Mouse (Mus musculus) myocyte (in vitro differentiated cells): ENCODE measurements around the gene Zdhhc19. TPM values are rescaled to one million over a fixed set of nuclear protein-coding genes. Genes with fewer than 3 reads are reported as not detected.

Source experiments
- H3K27me3 ChIP-seq: one replicate; pipeline ENCODE4 v1.6.1; 2011; ENCODE audit not compliant: control insufficient read depth, insufficient read depth, insufficient read length
- H3K36me3 ChIP-seq: one replicate; pipeline ENCODE4 v1.6.1; 2011; ENCODE audit not compliant: control insufficient read depth, insufficient read depth
- H3K4me2 ChIP-seq: one replicate; pipeline ENCODE4 v1.6.1; 2011; ENCODE audit warnings: low read depth, control low read depth
- H3K4me3 ChIP-seq: one replicate; pipeline ENCODE4 v1.5.1; 2011; ENCODE audit warnings: mild to moderate bottlenecking, control low read depth, moderate library complexity
- H3K79me2 ChIP-seq: one replicate; pipeline ENCODE4 v1.6.1; 2011; ENCODE audit not compliant: control insufficient read depth, insufficient read depth
- H3ac ChIP-seq: one replicate; pipeline ENCODE4 v1.6.1; 2011; ENCODE audit not compliant: control insufficient read depth, insufficient read length
- CEBPB ChIP-seq: IDR thresholded peaks from 2 replicates; pipeline ENCODE4 v1.6.1; 2011; ENCODE audit warnings: mild to moderate bottlenecking, moderate library complexity; ENCODE audit not compliant: poor library complexity, insufficient read depth, severe bottlenecking
- E2F4 ChIP-seq: IDR thresholded peaks from one replicate; pipeline ENCODE4 v1.6.1; 2011; ENCODE audit warnings: mild to moderate bottlenecking, control low read depth, moderate library complexity; ENCODE audit not compliant: insufficient read depth
- MAX ChIP-seq: IDR thresholded peaks from one replicate; pipeline ENCODE4 v1.6.1; 2011; ENCODE audit warnings: low read depth, mild to moderate bottlenecking, control low read depth
- MYOD1 ChIP-seq, 3 experiments: IDR thresholded peaks; one replicate each; pipeline ENCODE4 v1.6.1; 2011; ENCODE audit warnings: control low read depth in 2 of 3, low read depth in 2 of 3, mild to moderate bottlenecking in 2 of 3, moderate library complexity in 1 of 3; ENCODE audit not compliant: insufficient read length in 2 of 3, control insufficient read depth in 1 of 3
- MYOG ChIP-seq, 3 experiments: IDR thresholded peaks; one replicate each; pipeline ENCODE4 v1.6.1; 2011; ENCODE audit warnings: control low read depth in 2 of 3, low read depth in 2 of 3, mild to moderate bottlenecking in 2 of 3; ENCODE audit not compliant: insufficient read length in 2 of 3, control insufficient read depth in 1 of 3, insufficient read depth in 1 of 3
- POLR2A ChIP-seq: IDR thresholded peaks from one replicate; pipeline ENCODE4 v1.6.1; 2011; ENCODE audit warnings: low read depth, mild to moderate bottlenecking, control low read depth, moderate library complexity; ENCODE audit not compliant: insufficient read length
- POLR2AphosphoS2 ChIP-seq: IDR thresholded peaks from one replicate; pipeline ENCODE4 v1.6.1; 2011; ENCODE audit warnings: low read depth, control low read depth; ENCODE audit not compliant: insufficient read length
- REST ChIP-seq: IDR thresholded peaks from one replicate; pipeline ENCODE4 v1.6.1; 2011; ENCODE audit warnings: mild to moderate bottlenecking, control low read depth, moderate library complexity; ENCODE audit not compliant: insufficient read depth, insufficient read length
- SRF ChIP-seq: IDR thresholded peaks from one replicate; pipeline ENCODE4 v1.6.1; 2011; ENCODE audit warnings: low read depth; ENCODE audit not compliant: control insufficient read depth, insufficient read length
- TCF12 ChIP-seq: IDR thresholded peaks from one replicate; pipeline ENCODE4 v1.6.1; 2011; ENCODE audit warnings: mild to moderate bottlenecking, control low read depth; ENCODE audit not compliant: poor library complexity, insufficient read depth, severe bottlenecking
- TCF3 ChIP-seq: IDR thresholded peaks from one replicate; pipeline ENCODE4 v1.6.1; 2011; ENCODE audit warnings: low read depth, control low read depth; ENCODE audit not compliant: insufficient read length
- USF1 ChIP-seq: IDR thresholded peaks from one replicate; pipeline ENCODE4 v1.6.1; 2011; ENCODE audit warnings: low read depth, mild to moderate bottlenecking, control low read depth, moderate library complexity
- polyA plus RNA-seq: library from polyadenylated mRNA; unstranded; fragments of >200 nt; fragmentation: generic; extraction: Trizol; gene quantifications from one replicate; pipeline ENCODE4 v1.2.1, GENCODE M21; 2012; ENCODE audit warnings: missing spikeins

Gene Zdhhc19
- polyA plus RNA-seq, 1 experiment, result not detected

DNA sequence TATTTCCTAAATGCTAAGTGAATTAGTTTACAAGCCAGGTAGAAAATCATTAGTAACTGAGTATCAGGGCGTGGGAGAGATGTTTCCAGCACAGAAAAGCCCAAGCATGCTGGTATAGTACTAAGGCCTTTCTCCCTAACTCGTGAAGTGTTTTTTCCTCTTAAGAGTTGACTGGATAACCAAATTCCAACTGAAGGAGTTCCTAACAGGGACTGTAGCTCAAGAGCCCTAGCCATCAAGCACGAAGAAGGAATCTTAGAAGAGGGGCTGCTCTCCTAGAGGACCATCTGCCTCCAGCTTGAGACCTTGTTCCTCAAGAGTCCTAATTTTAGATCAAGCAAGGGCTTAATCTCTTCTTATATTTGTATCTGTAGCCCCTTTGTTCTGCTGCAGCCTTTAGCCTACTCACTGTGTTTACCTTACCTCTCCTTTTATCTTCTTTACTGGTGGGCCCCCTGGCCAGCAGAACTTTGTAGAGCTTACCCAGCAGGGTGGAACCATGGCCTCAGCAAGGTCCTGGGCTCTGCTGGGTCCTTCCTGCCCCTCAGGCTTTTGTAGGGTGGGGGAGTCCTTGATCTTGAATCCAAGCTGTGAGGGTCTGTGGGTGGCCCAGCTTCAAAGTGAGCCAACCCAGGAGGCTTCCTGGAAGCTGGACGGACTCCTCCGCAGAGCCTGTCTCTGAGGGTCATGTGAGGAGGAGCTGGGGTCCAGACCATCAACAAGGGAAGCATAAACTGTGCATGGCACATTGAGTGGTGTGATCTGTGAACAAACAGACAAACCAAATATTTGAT lies 42.0 kb downstream of the Zdhhc19 start:
- H3K4me2 ChIP-seq, result no peak overlapping the region
- no peak overlapping the region for H3ac ChIP-seq
- H3K36me3 ChIP-seq, result no peaks in the 10 kb centered on the region
- no peaks in the 10 kb centered on the region for H3K79me2 ChIP-seq
- H3K27me3 ChIP-seq, result peaks cover 8% of the 10 kb centered on the region
- H3K4me3 ChIP-seq, result no peak overlapping the region
- no peak for TF ChIP-seq MYOD1 (IDR thresholded peaks at IDR 0.05; ENCODE audit: control insufficient read depth in 1 of 3, insufficient read length in 2 of 3, low read depth in 2 of 3)
- TF ChIP-seq USF1, result no peak
- TF ChIP-seq POLR2AphosphoS2, result no peak
- no peak for TF ChIP-seq MYOG (IDR thresholded peaks at IDR 0.05; ENCODE audit: control insufficient read depth in 1 of 3, insufficient read depth in 1 of 3, insufficient read length in 2 of 3, low read depth in 2 of 3)
- TF ChIP-seq CEBPB, result no peak
- no peak for TF ChIP-seq MAX
- no peak for TF ChIP-seq REST
- TF ChIP-seq TCF3, result no peak
- TF ChIP-seq TCF12, result no peak
- TF ChIP-seq POLR2A, result no peak
- no peak for TF ChIP-seq E2F4
- no peak for TF ChIP-seq SRF

DNA sequence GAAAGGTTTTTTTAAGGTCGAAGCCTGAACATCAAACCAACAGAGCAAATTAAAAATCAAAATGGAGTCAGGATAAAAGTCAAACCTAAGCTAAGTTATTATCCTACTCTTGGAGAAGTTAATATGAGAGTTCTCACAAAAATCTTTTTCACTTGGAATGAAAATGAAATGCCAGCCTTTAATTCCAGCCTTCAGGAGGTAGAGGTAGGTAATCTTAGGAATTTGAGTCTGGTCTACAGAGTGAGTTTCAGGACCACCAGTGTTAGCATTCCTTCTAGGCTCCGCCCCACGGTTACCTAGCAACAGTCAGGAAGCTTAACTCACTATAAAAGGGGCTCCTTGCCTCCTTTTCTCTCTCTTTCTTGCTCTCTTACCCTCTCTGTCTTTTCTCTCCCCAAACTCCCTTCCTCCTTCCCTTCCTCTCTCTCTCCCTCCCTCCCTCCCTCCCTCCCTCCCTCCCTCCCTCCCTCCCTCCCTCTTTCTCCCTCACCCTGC lies 42.7 kb downstream of the Zdhhc19 start:
- Histone ChIP-seq H3ac (no peak overlapping the region), H3K36me3 (no peaks in the 10 kb centered on the region), H3K79me2 (no peaks in the 10 kb centered on the region)

DNA sequence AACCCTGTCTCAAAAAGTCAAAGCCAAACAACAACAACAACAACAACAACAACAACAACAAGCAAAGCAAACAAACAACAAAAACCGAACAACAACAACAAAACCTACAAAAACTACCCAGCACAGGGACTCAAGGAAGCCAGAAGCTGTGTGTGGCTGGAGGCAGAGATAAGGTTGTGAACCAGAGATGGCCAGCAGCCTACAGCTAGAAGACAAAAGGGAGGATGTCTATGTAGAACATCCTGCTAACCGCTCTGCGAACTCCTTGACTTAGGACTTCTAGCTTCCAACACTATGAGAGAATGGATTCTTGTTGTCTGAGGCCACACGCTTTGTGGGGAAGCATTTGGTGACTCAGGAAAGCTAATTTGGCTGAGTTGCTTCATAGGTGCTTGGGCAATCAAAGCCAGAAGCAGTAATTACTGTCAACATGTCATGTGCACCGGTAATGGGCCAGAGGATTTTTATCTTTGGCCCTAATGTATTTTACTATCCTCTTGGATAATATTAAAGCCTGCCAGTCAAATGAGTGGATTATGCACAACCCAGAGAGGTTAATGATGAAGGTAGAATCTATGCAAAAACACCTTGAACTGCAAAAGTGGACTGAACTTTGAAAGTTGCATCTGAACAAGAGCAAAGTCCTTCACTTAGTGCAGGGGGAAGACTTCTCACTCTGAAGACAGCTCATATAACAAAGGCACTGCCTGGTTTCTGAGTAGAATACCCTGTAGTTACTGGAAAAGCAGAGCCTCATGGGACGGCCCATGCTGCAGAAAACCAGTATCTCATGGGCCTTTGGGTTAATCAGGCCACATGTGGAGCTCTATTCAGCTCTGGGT lies 45.5 kb downstream of the Zdhhc19 start:
- no peak overlapping the region for H3ac ChIP-seq
- H3K27me3 ChIP-seq, result peaks cover 8% of the 10 kb centered on the region
- no peaks in the 10 kb centered on the region for H3K79me2 ChIP-seq
- H3K4me2 ChIP-seq, result no peak overlapping the region
- H3K36me3 ChIP-seq, result no peaks in the 10 kb centered on the region
- TF ChIP-seq CEBPB (0 out of 2 replicates have a peak, but pooled peaks have one; percentile 17), E2F4 (no peak), MYOG (IDR thresholded peaks at IDR 0.05; ENCODE audit: control insufficient read depth in 1 of 3, insufficient read depth in 1 of 3, insufficient read length in 2 of 3, low read depth in 2 of 3) (no peak), USF1 (no peak)
- H3K4me3 ChIP-seq, result no peak overlapping the region

More for the DNA sequence above, 42.7 kb downstream of the Zdhhc19 start:
- Histone ChIP-seq H3K4me2 (no peak overlapping the region), H3K4me3 (no peak overlapping the region), H3K27me3 (peaks cover 8% of the 10 kb centered on the region)
- TF ChIP-seq USF1, result no peak
- no peak for TF ChIP-seq MYOG (IDR thresholded peaks at IDR 0.05; ENCODE audit: control insufficient read depth in 1 of 3, insufficient read depth in 1 of 3, insufficient read length in 2 of 3, low read depth in 2 of 3)
- no peak for TF ChIP-seq MAX
- no peak for TF ChIP-seq TCF12
- no peak for TF ChIP-seq E2F4
- TF ChIP-seq POLR2A, result no peak
- TF ChIP-seq CEBPB, result no peak
- TF ChIP-seq SRF, result no peak
- TF ChIP-seq REST, result no peak
- TF ChIP-seq POLR2AphosphoS2, result no peak
- TF ChIP-seq MYOD1 (IDR thresholded peaks at IDR 0.05; ENCODE audit: control insufficient read depth in 1 of 3, insufficient read length in 2 of 3, low read depth in 2 of 3), result no peak
- no peak for TF ChIP-seq TCF3

DNA sequence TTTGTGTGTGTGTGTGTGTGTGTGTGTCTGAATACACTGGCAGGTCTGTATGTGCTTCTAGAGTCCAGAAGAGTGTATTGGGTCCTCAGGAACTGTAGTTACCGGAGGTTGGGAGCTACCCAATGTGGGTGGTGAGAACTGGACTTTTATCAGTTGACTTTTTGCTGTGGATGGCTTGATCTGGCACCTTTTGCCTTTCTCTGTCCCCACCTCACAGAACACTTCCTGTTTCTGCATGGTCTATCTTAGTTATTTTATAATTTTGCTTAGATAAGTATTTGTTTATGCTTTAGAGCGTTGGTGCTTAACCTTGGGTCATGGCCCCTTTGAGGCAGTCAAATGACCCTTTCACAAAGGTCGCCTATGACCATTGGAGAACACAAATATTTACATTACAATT lies 47.4 kb downstream of the Zdhhc19 start:
- no peaks in the 10 kb centered on the region for H3K79me2 ChIP-seq
- no peak for TF ChIP-seq MYOG (IDR thresholded peaks at IDR 0.05; ENCODE audit: control insufficient read depth in 1 of 3, insufficient read depth in 1 of 3, insufficient read length in 2 of 3, low read depth in 2 of 3)
- TF ChIP-seq MYOD1 (IDR thresholded peaks at IDR 0.05; ENCODE audit: control insufficient read depth in 1 of 3, insufficient read length in 2 of 3, low read depth in 2 of 3), result no peak
- TF ChIP-seq CEBPB, result no peak
- TF ChIP-seq REST, result no peak
- no peak for TF ChIP-seq TCF12
- no peak for TF ChIP-seq POLR2AphosphoS2
- no peak for TF ChIP-seq MAX
- no peaks in the 10 kb centered on the region for H3K36me3 ChIP-seq
- no peak overlapping the region for H3ac ChIP-seq
- H3K4me2 ChIP-seq, result no peak overlapping the region
- no peak overlapping the region for H3K4me3 ChIP-seq
- peaks cover 14% of the 10 kb centered on the region for H3K27me3 ChIP-seq
